Mouse (Mus musculus) E14TG2a.4 (cell line): ENCODE results near the gene Smim4.

Experiments
- CTCF ChIP-seq: conservative IDR thresholded peaks from 2 replicates; pipeline ENCODE4 v1.5.1; 2014; ENCODE audit warnings: low read length
- NANOG ChIP-seq: IDR thresholded peaks from 2 replicates; pipeline ENCODE4 v1.6.1; 2014; ENCODE audit warnings: borderline replicate concordance, low read length, mixed read lengths
- POU5F1 ChIP-seq: IDR thresholded peaks from 2 replicates; pipeline ENCODE4 v1.6.1; 2014; ENCODE audit warnings: low read length, borderline replicate concordance

GRCm38 (mm10) chr14:31177715-31178114 is 49.0 kb upstream of the Smim4 start:
- TF ChIP-seq CTCF (no peak), NANOG (no peak), POU5F1 (no peak)
